8 mouse cellular contexts compared by ENCODE assay signal in the genomic region with DNA sequence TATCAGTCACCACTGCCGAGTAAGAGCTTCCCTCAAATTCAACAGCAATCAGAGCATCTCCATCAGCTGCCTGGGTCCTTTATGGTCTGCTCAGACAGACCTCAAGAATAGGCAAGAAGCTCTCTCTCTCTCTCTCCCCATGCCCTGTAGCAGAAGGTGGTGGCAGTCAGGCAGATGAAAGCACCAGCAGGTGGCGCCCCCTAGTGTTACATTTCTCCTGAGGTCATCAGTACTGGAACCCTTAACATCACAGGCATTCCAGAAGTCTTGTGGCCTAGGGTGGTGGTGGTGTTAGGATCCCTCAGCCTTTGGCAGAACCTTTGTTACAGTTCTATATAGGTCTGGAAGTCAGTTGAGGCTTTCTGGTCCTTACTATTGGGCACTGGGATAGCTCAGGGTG. TPM values are rescaled to one million over a fixed set of nuclear protein-coding genes. Genes with fewer than 3 reads are reported as not detected.
DNase-seq lines count a peak whose midpoint lies in the region; ATAC-seq and TF ChIP-seq lines count a peak whose summit lies in the region.

No protein-coding gene starts in this region.

- peaks cover 8% of the 10 kb centered on the region for H3K4me1 ChIP-seq in heart, postnatal 0 days (ENCODE audit: control insufficient read depth, insufficient read depth)
- peaks cover 18% of the 10 kb centered on the region for H3K4me1 ChIP-seq in heart, embryonic 12.5 days (replicated peaks)
- H3K4me1 ChIP-seq in small intestine, adult 2 months (ENCODE audit: control insufficient read depth, insufficient read depth, insufficient read length, low read length): peaks cover 2% of the 10 kb centered on the region; the same call in 1 of the 2 replicates

- no peak for ATAC-seq in heart, postnatal 0 days (ENCODE audit: insufficient read depth, low read depth)
- ATAC-seq in heart, embryonic 12.5 days (ENCODE audit: insufficient number of reproducible peaks, low FRiP score): no peak
- ATAC-seq in activated CD4-positive, CD25-positive, alpha-beta regulatory T cell, adult 4 months: no peak

- H3K9ac ChIP-seq in heart, postnatal 0 days (replicated peaks; ENCODE audit: low read depth, low read length): no peak overlapping the region
- H3K9ac ChIP-seq in heart, embryonic 12.5 days: no peak overlapping the region

- no peak overlapping the region for H3K4me3 ChIP-seq in heart, postnatal 0 days (ENCODE audit: low read depth, low read length)
- H3K4me3 ChIP-seq in heart, embryonic 12.5 days: no peak overlapping the region
- H3K4me3 ChIP-seq in small intestine, adult 2 months (ENCODE audit: low read depth, low read length): no peak overlapping the region

- H3K4me2 ChIP-seq in heart, postnatal 0 days (ENCODE audit: low read depth, low read length): no peak overlapping the region
- H3K4me2 ChIP-seq in heart, embryonic 12.5 days: no peak overlapping the region

- no peak for TF ChIP-seq POLR2A in small intestine, adult 2 months (IDR thresholded peaks at IDR 0.05; ENCODE audit: low read depth, low read length)

- no peak for TF ChIP-seq EP300 in heart, postnatal 0 days (IDR thresholded peaks at IDR 0.05; ENCODE audit: low read depth)

- no peaks in the 10 kb centered on the region for H3K9me3 ChIP-seq in heart, postnatal 0 days (replicated peaks; ENCODE audit: control insufficient read depth, low read length)
- no peaks in the 10 kb centered on the region for H3K9me3 ChIP-seq in heart, embryonic 12.5 days (replicated peaks)

- H3K36me3 ChIP-seq in heart, postnatal 0 days (replicated peaks; ENCODE audit: control insufficient read depth, insufficient read depth, low read length): no peaks in the 10 kb centered on the region
- no peaks in the 10 kb centered on the region for H3K36me3 ChIP-seq in heart, embryonic 12.5 days
- H3K36me3 ChIP-seq in small intestine, adult 2 months (ENCODE audit: control insufficient read depth, insufficient read depth, low read length): no peaks in the 10 kb centered on the region

- no peak for DNase-seq in heart, postnatal 0 days (ENCODE audit: low spot score)
- peak; percentile 61 for DNase-seq in right cerebral cortex, postnatal 14 days
- no peak for DNase-seq in right cerebral cortex, postnatal 36 days (ENCODE audit: low spot score in 2 of 2)
- peak; percentile 35 for DNase-seq in c-Kit-positive CD71-positive TER-119-positive erythroid progenitor cells, embryonic 14.5 days (ENCODE audit: low spot score)
- DNase-seq in left cerebral cortex, postnatal 4 days: peak; percentile 43

- no peaks in the 10 kb centered on the region for H3K27me3 ChIP-seq in heart, postnatal 0 days (ENCODE audit: control insufficient read depth, insufficient read depth, low read length)
- H3K27me3 ChIP-seq in heart, embryonic 12.5 days (replicated peaks): 0 out of 2 replicates have a peak, but pooled peaks cover 3% of the 10 kb centered on the region
- no peaks in the 10 kb centered on the region for H3K27me3 ChIP-seq in small intestine, adult 2 months (ENCODE audit: control insufficient read depth, insufficient read depth, low read length)

- TF ChIP-seq CTCF in heart, postnatal 0 days (IDR thresholded peaks at IDR 0.05; ENCODE audit: low read depth): peak; percentile 53
- TF ChIP-seq CTCF in small intestine, adult 2 months (IDR thresholded peaks at IDR 0.05; ENCODE audit: extremely low read depth, insufficient read length, insufficient replicate concordance, low read depth, low read length): peak; percentile 57; the same call in 1 of the 2 replicates

- intact Hi-C loops in left cerebral cortex, postnatal 4 days (cut with DNase I): no loop called here

- 40% methylated on average over 2 of the region's 2 CpGs for WGBS in heart, postnatal 0 days
- 39% methylated on average over 2 of the region's 2 CpGs for WGBS in heart, embryonic 12.5 days
- WGBS in small intestine, adult 2 months: 39% methylated on average over 2 of the region's 2 CpGs

- no peak overlapping the region for H3K27ac ChIP-seq in heart, postnatal 0 days (ENCODE audit: low read depth)
- no peak overlapping the region for H3K27ac ChIP-seq in heart, embryonic 12.5 days (ENCODE audit: poor library complexity, severe bottlenecking)
- no peak overlapping the region for H3K27ac ChIP-seq in small intestine, adult 2 months (ENCODE audit: insufficient read depth, low read depth, low read length)

RNA-seq across cellular contexts. Expression of gene Txnrd3, which starts 4.8 kb away (rescaled TPM):
- total RNA-seq in heart, postnatal 0 days (2014; rRNA removed; ENCODE audit: low replicate concordance): 16.8 and 20.1 TPM in 2 replicates
- 23.3 and 28.2 TPM in 2 replicates for polyA plus RNA-seq in heart, postnatal 0 days (2015; fragmentation: Nextera tagmentation; extraction: Ambion mirVana)
- 10.0 and 11.5 TPM in 2 replicates for polyA plus RNA-seq in heart, embryonic 12.5 days (2016; fragmentation: Nextera tagmentation; extraction: Ambion mirVana)
- total RNA-seq in left cerebral cortex, postnatal 4 days (2021): 10 to 100 TPM; 20.0 to 22.6 TPM
- polyA plus RNA-seq in small intestine, adult 2 months (2012; rRNA removed): 2.6 and 4.3 TPM in 2 replicates
- polyA plus RNA-seq in activated CD4-positive, CD25-positive, alpha-beta regulatory T cell, adult 4 months (2017; shearing (Covaris generic)): under 1 TPM; 0.17 to 0.97 TPM

RNA-seq across cellular contexts. Expression of gene Chchd6, which starts 43.6 kb away (rescaled TPM):
- total RNA-seq in heart, postnatal 0 days (2014; rRNA removed; ENCODE audit: low replicate concordance): 19.9 and 21.8 TPM in 2 replicates
- polyA plus RNA-seq in heart, postnatal 0 days (2015; fragmentation: Nextera tagmentation; extraction: Ambion mirVana): 37.5 and 37.8 TPM in 2 replicates
- polyA plus RNA-seq in heart, embryonic 12.5 days (2016; fragmentation: Nextera tagmentation; extraction: Ambion mirVana): 37.8 and 39.7 TPM in 2 replicates
- 10 to 100 TPM; 84.9 to 88.1 TPM for total RNA-seq in left cerebral cortex, postnatal 4 days (2021)
- 9.1 and 11.4 TPM in 2 replicates for polyA plus RNA-seq in small intestine, adult 2 months (2012; rRNA removed)
- polyA plus RNA-seq in activated CD4-positive, CD25-positive, alpha-beta regulatory T cell, adult 4 months (2017; shearing (Covaris generic)): 1 to 10 TPM; 2.3 to 3.3 TPM

Comparison
In these comparisons a context has a peak if more than half of its experiments do, and no peak if none do; other contexts are left out.
1. DNase-seq: peak in right cerebral cortex, postnatal 14 days (single experiment), c-Kit-positive CD71-positive TER-119-positive erythroid progenitor cells, embryonic 14.5 days (single experiment) and left cerebral cortex, postnatal 4 days (single experiment); none in heart, postnatal 0 days (single experiment) and right cerebral cortex, postnatal 36 days (0 of 2).